Mouse (Mus musculus): ENCODE data around the gene Ndufs4. TPM values are rescaled to one million over a fixed set of nuclear protein-coding genes. Genes with fewer than 3 reads are reported as not detected.

Gene Ndufs4
- 11.4 TPM in 1 of 2 replicates, not detected in the other for polyA plus RNA-seq (2012; ENCODE audit: insufficient read depth, low replicate concordance)

DNA sequence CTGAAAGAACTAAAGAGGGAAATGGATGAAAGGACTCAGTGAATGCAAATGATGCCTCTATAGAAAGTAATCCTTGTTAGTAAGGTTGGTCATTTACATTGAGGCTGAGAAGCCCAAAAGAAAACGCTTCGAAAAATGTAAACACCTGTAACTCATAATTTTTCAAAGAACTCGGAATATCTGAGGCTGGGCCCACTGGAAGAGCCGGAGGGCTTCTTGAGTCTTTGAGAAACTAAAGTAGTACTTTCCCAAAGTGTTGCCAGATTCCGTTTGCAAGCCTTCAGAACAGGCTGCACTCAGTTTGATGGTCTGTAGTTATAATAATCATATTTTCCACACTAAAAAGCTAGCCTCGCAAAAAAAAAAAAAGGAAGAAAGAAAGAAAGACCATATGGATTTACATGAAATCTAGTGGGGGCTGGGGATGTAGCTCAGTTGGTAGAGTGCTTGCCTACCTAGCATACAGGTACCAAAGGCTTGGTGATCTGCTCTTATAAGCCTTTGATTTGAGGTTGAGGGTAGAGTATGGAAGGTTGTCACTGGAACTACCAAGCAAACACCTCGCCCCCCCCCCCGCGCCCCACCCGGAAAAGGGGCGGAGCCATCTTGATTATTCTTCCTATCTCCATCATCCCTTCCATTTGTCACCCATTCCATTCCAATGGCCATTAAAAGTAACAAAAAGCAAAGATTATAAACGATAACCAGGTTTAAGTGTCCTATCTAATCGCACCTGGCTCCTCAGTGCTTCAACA, at the start of gene Ndufs4:
Ndufs4 (minus strand) TSS at position 48 of the 755 bp plus-strand sequence.
- Histone ChIP-seq H3K4me1 (peaks cover 22% of the 10 kb centered on the region), H3K27me3 (replicated peaks) (no peaks in the 10 kb centered on the region), H3K36me3 (replicated peaks; ENCODE audit: low read length) (peaks cover 7% of the 10 kb centered on the region), H3K4me3 (replicated peaks) (peak within 1 kb of the TSS; percentile 94), H3K9me3 (no peaks in the 10 kb centered on the region)
- TF ChIP-seq GATA1 (IDR thresholded peaks at IDR 0.05; ENCODE audit: borderline replicate concordance, low read length), result no peak
- TF ChIP-seq FLI1 (IDR thresholded peaks at IDR 0.05; ENCODE audit: low read length), result no peak

- peaks cover 7% of the 10 kb centered on the region; the same call in 1 of the 2 replicates for H3K9me3 ChIP-seq
- H3K4me3 ChIP-seq (replicated peaks), result no peak overlapping the region
- no peaks in the 10 kb centered on the region for H3K4me1 ChIP-seq
- peaks cover 1% of the 10 kb centered on the region for H3K27me3 ChIP-seq (replicated peaks)
- TF ChIP-seq FLI1 (IDR thresholded peaks at IDR 0.05; ENCODE audit: low read length) (no peak), GATA1 (IDR thresholded peaks at IDR 0.05; ENCODE audit: borderline replicate concordance, low read length) (no peak)
- H3K36me3 ChIP-seq (replicated peaks; ENCODE audit: low read length), result no peaks in the 10 kb centered on the region
Measured at GRCm38 (mm10) chr13:114432491-114432890, 44.4 kb upstream of the Ndufs4 start.

GRCm38 (mm10) chr13:114425230-114425629, 37.2 kb upstream of the Ndufs4 start:
- no peaks in the 10 kb centered on the region for H3K27me3 ChIP-seq (replicated peaks)
- H3K4me3 ChIP-seq (replicated peaks), result no peak overlapping the region
- H3K36me3 ChIP-seq (replicated peaks; ENCODE audit: low read length), result no peaks in the 10 kb centered on the region
- H3K9me3 ChIP-seq, result peaks cover 3% of the 10 kb centered on the region; the same call in 1 of the 2 replicates
- TF ChIP-seq FLI1 (IDR thresholded peaks at IDR 0.05; ENCODE audit: low read length), result no peak
- TF ChIP-seq GATA1 (IDR thresholded peaks at IDR 0.05; ENCODE audit: borderline replicate concordance, low read length), result no peak
- peaks cover 15% of the 10 kb centered on the region for H3K4me1 ChIP-seq

DNA sequence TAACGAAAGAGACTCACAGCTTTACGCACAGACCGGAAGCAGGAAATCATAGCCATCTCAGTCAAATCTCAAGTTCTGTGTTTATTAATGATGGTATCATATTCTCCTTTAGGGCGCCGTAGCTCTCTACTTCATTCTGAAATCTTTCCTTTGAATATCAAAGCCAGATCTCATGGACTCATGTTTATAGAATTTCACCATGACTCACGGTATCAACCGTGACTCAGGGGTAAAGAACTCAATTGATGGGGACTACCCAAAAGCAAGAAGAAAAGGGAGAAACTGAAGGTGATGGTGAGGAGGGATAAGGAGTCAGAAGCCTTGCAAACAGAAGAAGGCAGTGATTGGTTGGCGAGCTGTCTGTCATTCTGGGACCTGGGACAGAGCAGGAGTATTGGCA, 32.2 kb upstream of the Ndufs4 start:
- Histone ChIP-seq H3K9me3 (peaks cover 11% of the 10 kb centered on the region; the same call in 1 of the 2 replicates), H3K27me3 (replicated peaks) (peaks cover 2% of the 10 kb centered on the region), H3K4me1 (peaks cover 6% of the 10 kb centered on the region; the same call in 1 of the 2 replicates), H3K4me3 (replicated peaks) (no peak overlapping the region), H3K36me3 (replicated peaks; ENCODE audit: low read length) (no peaks in the 10 kb centered on the region)
- no peak for TF ChIP-seq FLI1 (IDR thresholded peaks at IDR 0.05; ENCODE audit: low read length)
- TF ChIP-seq GATA1 (IDR thresholded peaks at IDR 0.05; ENCODE audit: borderline replicate concordance, low read length), result no peak

- TF ChIP-seq GATA1 (IDR thresholded peaks at IDR 0.05; ENCODE audit: borderline replicate concordance, low read length) (no peak), FLI1 (IDR thresholded peaks at IDR 0.05; ENCODE audit: low read length) (no peak)
- Histone ChIP-seq H3K36me3 (replicated peaks; ENCODE audit: low read length) (no peaks in the 10 kb centered on the region), H3K27me3 (replicated peaks) (peaks cover 2% of the 10 kb centered on the region), H3K4me3 (replicated peaks) (no peak overlapping the region), H3K4me1 (peaks cover 9% of the 10 kb centered on the region; the same call in 1 of the 2 replicates), H3K9me3 (peaks cover 11% of the 10 kb centered on the region; the same call in 1 of the 2 replicates)
Measured at GRCm38 (mm10) chr13:114419364-114419763, 31.3 kb upstream of the Ndufs4 start.

DNA sequence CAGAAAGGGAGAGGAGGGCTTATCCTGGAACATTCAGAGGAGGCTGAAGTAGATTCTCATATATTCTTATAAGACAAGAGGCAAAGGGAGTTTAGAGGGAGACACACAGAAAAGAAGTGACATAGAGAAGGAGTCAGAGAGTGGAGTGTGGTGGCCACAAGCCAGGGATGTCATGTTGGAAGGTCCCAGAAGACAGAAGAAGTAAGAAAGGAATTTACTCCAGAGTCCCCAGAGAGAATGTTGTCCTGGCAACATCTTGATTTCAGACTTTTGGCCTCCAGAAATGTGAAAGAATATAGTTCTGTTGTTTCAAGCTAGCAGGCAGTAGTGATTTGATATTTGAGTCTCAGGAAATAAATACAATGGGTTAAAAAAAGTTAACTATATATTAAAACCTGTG, 24.3 kb upstream of the Ndufs4 start:
- Histone ChIP-seq H3K9me3 (peaks cover 11% of the 10 kb centered on the region; the same call in 1 of the 2 replicates), H3K4me3 (replicated peaks) (no peak overlapping the region)
- TF ChIP-seq FLI1 (IDR thresholded peaks at IDR 0.05; ENCODE audit: low read length) (no peak), GATA1 (IDR thresholded peaks at IDR 0.05; ENCODE audit: borderline replicate concordance, low read length) (no peak)

GRCm38 (mm10) chr13:114406866-114407265, 18.8 kb upstream of the Ndufs4 start:
- TF ChIP-seq GATA1 (IDR thresholded peaks at IDR 0.05; ENCODE audit: borderline replicate concordance, low read length) (no peak), FLI1 (IDR thresholded peaks at IDR 0.05; ENCODE audit: low read length) (no peak)
- H3K9me3 ChIP-seq, result peaks cover 7% of the 10 kb centered on the region
- H3K27me3 ChIP-seq (replicated peaks), result no peaks in the 10 kb centered on the region
- H3K36me3 ChIP-seq (replicated peaks; ENCODE audit: low read length), result no peaks in the 10 kb centered on the region
- H3K4me3 ChIP-seq (replicated peaks), result no peak overlapping the region
- H3K4me1 ChIP-seq, result peaks cover 18% of the 10 kb centered on the region

More for the DNA sequence above, 24.3 kb upstream of the Ndufs4 start:
- Histone ChIP-seq H3K36me3 (replicated peaks; ENCODE audit: low read length) (no peaks in the 10 kb centered on the region), H3K4me1 (0 out of 2 replicates have a peak, but pooled peaks cover 6% of the 10 kb centered on the region), H3K27me3 (replicated peaks) (peaks cover 2% of the 10 kb centered on the region)

- peaks cover 10% of the 10 kb centered on the region for H3K9me3 ChIP-seq
- H3K4me3 ChIP-seq (replicated peaks), result peak overlapping the region; percentile 50
- TF ChIP-seq GATA1 (IDR thresholded peaks at IDR 0.05; ENCODE audit: borderline replicate concordance, low read length) (no peak), FLI1 (IDR thresholded peaks at IDR 0.05; ENCODE audit: low read length) (no peak)
- no peaks in the 10 kb centered on the region for H3K27me3 ChIP-seq (replicated peaks)
- H3K4me1 ChIP-seq, result peaks cover 18% of the 10 kb centered on the region
- no peaks in the 10 kb centered on the region for H3K36me3 ChIP-seq (replicated peaks; ENCODE audit: low read length)
Measured at GRCm38 (mm10) chr13:114406424-114406823, 18.4 kb upstream of the Ndufs4 start.

DNA sequence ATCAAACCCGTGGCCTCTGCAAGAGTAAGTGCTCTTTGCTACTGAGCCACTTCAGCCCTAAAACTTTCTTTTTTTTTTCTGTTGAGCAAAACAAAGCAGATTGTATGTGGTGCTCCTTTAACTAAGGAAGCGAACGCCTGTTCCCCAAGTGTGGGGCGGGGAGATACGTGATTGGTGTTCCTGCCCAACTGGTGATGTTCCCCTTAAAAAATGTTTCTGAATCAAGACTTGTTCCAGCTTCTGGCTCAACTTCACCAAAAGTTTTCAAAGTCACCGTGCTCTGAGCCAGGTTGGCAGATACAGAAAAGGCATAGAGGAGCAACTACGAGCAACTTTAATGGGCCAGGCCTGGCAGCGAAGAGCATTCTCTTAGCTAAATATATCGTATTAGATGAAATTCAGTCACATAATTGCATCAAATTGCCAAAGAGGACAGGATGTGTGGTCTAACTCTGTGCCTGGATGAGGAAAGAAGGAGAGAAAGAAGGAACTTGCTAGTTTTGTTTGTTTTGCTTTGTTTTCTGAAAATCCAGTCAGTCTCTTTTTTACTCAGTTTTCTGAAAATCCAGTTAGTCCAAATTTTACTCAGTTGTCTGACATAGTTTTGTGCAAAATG, 17.1 kb upstream of the Ndufs4 start:
- Histone ChIP-seq H3K4me3 (replicated peaks) (no peak overlapping the region), H3K4me1 (peaks cover 18% of the 10 kb centered on the region), H3K27me3 (replicated peaks) (no peaks in the 10 kb centered on the region), H3K36me3 (replicated peaks; ENCODE audit: low read length) (no peaks in the 10 kb centered on the region), H3K9me3 (peaks cover 10% of the 10 kb centered on the region)
- TF ChIP-seq GATA1 (IDR thresholded peaks at IDR 0.05; ENCODE audit: borderline replicate concordance, low read length) (no peak), FLI1 (IDR thresholded peaks at IDR 0.05; ENCODE audit: low read length) (no peak)

DNA sequence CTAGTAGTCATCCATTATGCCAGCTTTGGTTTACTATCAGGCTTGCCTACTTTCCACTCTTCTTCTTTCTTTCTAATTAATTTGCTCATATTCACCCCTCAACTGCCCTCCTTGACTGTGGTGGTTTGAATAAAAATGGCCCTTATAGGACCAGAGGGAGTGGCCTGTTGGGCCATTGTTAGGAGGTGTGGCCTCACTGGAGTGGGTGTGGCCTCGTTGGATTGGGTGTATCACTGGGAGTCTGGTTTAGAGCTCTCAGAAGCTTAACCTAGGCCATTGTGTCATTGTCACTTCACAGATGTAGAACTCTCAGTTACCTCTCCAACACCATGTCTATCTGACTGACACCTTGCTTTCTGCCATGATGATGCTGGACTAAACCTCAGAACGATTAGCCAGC, 10.8 kb upstream of the Ndufs4 start:
- TF ChIP-seq FLI1 (IDR thresholded peaks at IDR 0.05; ENCODE audit: low read length) (no peak), GATA1 (IDR thresholded peaks at IDR 0.05; ENCODE audit: borderline replicate concordance, low read length) (no peak)
- Histone ChIP-seq H3K27me3 (replicated peaks) (no peaks in the 10 kb centered on the region), H3K36me3 (replicated peaks; ENCODE audit: low read length) (no peaks in the 10 kb centered on the region), H3K9me3 (peaks cover 12% of the 10 kb centered on the region), H3K4me3 (replicated peaks) (no peak overlapping the region), H3K4me1 (no peaks in the 10 kb centered on the region)

Data from megakaryocyte, embryonic 14.5 days (primary cell).